Mouse (Mus musculus) embryonic facial prominence, embryonic 15.5 days (tissue): Measurements from ENCODE around the gene Nf1. TPM values are rescaled to one million over a fixed set of nuclear protein-coding genes. Genes with fewer than 3 reads are reported as not detected.
A peak's percentile ranks its signal among the peaks of the same experiment; 100 is the strongest.

ENCODE experiments used
- ATAC-seq: fragments of 200-750 bp; cut with Nextera tagmentation; 2 replicates; pipeline ENCODE4 v1.8.0; 2017; ENCODE audit warnings: low read depth, moderate TSS enrichment; ENCODE audit not compliant: insufficient number of reproducible peaks, low FRiP score, low TSS enrichment
- H3K27ac ChIP-seq: fragments of 300-500 bp; sonication (generic); replicated peaks from 2 replicates; pipeline ENCODE4 v1.5.1; 2015; ENCODE audit warnings: mild to moderate bottlenecking, inconsistent platforms
- H3K27me3 ChIP-seq: fragments of 300-500 bp; sonication (generic); 2 replicates; pipeline ENCODE4 v1.6.1; 2015; ENCODE audit warnings: inconsistent platforms
- H3K36me3 ChIP-seq: fragments of 300-500 bp; sonication (generic); 2 replicates; pipeline ENCODE4 v1.6.1; 2015; ENCODE audit warnings: mild to moderate bottlenecking, inconsistent platforms
- H3K4me1 ChIP-seq: fragments of 300-500 bp; sonication (generic); 2 replicates; pipeline ENCODE4 v1.6.1; 2015; ENCODE audit warnings: inconsistent platforms
- H3K4me2 ChIP-seq: fragments of 300-500 bp; sonication (generic); replicated peaks from 2 replicates; pipeline ENCODE4 v1.6.1; 2015; ENCODE audit warnings: mild to moderate bottlenecking, inconsistent platforms
- H3K4me3 ChIP-seq: fragments of 300-500 bp; sonication (generic); replicated peaks from 2 replicates; pipeline ENCODE4 v1.5.1; 2015; ENCODE audit warnings: mild to moderate bottlenecking, inconsistent platforms
- H3K9ac ChIP-seq: fragments of 300-500 bp; sonication (generic); 2 replicates; pipeline ENCODE4 v1.6.1; 2015; ENCODE audit warnings: inconsistent platforms
- H3K9me3 ChIP-seq: fragments of 300-500 bp; sonication (generic); replicated peaks from 2 replicates; pipeline ENCODE4 v1.6.1; 2016; ENCODE audit warnings: inconsistent platforms
- WGBS: fragments of 180-500 bp; shearing (Covaris S2); methylation state at CpG from one replicate; pipeline ENCODE4 v1.1.7; 2015; 5-methylcytosine and 5-hydroxymethylcytosine counted together
- polyA plus RNA-seq: library from polyadenylated mRNA; unstranded; fragments of >200 nt; fragmentation: Nextera tagmentation; extraction: Ambion mirVana; gene quantifications from 2 replicates; pipeline ENCODE4 v1.2.1, GENCODE M21; 2015

Nf1 gene
- polyA plus RNA-seq, 1 experiment from 2014 or later = 6.4 TPM

DNA sequence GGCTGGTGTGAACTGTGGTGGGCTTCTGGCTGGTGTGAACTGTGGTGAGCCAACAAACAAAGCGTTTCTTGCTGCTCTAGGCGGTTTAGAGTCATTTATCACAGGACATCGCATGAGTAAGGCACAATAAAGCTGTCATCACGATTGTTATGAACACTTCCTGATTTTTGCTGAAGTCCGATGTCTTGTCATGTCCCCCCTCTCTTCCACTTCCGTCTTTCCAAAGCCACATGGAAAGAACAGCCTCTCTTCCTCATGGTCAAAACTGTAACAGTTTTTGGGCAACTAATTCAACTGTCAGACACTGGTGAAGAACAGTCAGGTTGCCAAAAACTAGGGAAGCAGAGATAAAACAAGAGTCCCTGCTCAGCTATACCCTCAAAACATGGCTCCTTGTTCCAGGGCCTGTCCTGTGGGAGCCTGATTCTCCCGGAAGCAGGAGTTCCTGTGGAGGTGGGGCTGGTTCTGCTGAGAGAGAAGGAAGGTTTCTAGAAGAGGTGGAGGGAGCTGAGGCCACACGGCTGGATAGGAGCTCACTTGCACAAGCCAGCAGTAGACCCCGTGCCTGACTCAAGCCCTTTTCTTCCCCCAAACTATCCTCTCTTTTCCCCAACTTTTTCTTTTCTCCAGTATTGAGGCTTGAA lies 33.7 kb upstream of the Nf1 start:
- ATAC-seq = no peak
- WGBS = 70% methylated on average over 9 of the region's 9 CpGs
- no peak overlapping the region for H3K4me3 ChIP-seq
- no peaks in the 10 kb centered on the region for H3K36me3 ChIP-seq
- H3K27me3 ChIP-seq = no peaks in the 10 kb centered on the region
- no peak overlapping the region; the same call in 1 of the 2 replicates for H3K4me2 ChIP-seq
- H3K9ac ChIP-seq = no peak overlapping the region
- peak overlapping the region; percentile 89 for H3K27ac ChIP-seq
- H3K4me1 ChIP-seq = peaks cover 20% of the 10 kb centered on the region
- no peaks in the 10 kb centered on the region for H3K9me3 ChIP-seq

DNA sequence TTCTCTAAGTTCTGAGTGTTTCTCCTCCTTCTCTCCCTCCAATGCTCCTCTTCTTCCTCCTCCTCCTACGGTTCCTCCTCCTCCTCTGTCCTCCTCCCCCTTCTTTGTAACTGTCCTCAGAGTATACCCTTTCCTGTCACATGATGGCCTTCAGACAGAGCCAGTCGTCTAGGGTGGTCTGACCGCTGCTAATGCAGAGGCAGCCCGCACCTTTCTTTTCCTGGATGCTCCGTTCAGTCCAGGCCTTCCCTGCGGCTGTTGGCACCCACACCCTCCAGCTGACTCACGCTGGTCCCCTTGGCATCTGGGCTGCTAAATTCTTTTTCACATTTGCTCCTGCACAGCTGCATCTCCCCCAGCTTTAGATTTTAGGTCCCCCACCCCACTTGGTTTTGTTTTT lies 33.0 kb upstream of the Nf1 start:
- no peaks in the 10 kb centered on the region for H3K36me3 ChIP-seq
- peak overlapping the region; percentile 31; the same call in 1 of the 2 replicates for H3K4me2 ChIP-seq
- no peaks in the 10 kb centered on the region for H3K9me3 ChIP-seq
- ATAC-seq = peak; percentile 86
- H3K27me3 ChIP-seq = no peaks in the 10 kb centered on the region
- peak overlapping the region; percentile 89 for H3K27ac ChIP-seq
- peaks cover 20% of the 10 kb centered on the region for H3K4me1 ChIP-seq
- WGBS = 10% methylated on average over 7 of the region's 7 CpGs
- no peak overlapping the region for H3K4me3 ChIP-seq
- no peak overlapping the region for H3K9ac ChIP-seq

DNA sequence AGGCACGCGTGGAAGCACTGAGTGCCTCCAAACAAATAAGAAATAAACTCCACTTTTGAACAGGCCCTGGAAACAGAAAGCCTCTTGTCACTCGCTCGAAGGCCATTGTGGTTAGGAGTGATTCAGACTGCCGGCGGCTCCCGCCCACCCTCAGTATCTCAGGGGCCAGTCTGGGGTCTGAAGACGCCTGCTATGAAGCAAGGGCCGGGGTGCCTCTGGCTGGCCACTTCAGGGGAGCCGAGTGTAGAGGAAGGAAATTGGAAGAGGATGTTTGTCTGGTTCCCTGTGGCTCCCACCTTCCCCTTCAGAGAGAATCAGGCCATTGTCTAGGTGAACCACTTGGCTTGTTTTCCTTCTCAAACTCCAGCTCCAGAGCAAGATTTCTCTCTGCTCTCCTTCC lies 32.5 kb upstream of the Nf1 start:
- WGBS = 9% methylated on average over 10 of the region's 10 CpGs
- peak overlapping the region; percentile 89 for H3K27ac ChIP-seq
- H3K9me3 ChIP-seq = no peaks in the 10 kb centered on the region
- no peak overlapping the region for H3K4me3 ChIP-seq
- H3K27me3 ChIP-seq = no peaks in the 10 kb centered on the region
- ATAC-seq = peak; percentile 64
- H3K36me3 ChIP-seq = no peaks in the 10 kb centered on the region
- H3K4me1 ChIP-seq = peaks cover 20% of the 10 kb centered on the region
- no peak overlapping the region for H3K9ac ChIP-seq
- H3K4me2 ChIP-seq = peak overlapping the region; percentile 31; the same call in 1 of the 2 replicates

DNA sequence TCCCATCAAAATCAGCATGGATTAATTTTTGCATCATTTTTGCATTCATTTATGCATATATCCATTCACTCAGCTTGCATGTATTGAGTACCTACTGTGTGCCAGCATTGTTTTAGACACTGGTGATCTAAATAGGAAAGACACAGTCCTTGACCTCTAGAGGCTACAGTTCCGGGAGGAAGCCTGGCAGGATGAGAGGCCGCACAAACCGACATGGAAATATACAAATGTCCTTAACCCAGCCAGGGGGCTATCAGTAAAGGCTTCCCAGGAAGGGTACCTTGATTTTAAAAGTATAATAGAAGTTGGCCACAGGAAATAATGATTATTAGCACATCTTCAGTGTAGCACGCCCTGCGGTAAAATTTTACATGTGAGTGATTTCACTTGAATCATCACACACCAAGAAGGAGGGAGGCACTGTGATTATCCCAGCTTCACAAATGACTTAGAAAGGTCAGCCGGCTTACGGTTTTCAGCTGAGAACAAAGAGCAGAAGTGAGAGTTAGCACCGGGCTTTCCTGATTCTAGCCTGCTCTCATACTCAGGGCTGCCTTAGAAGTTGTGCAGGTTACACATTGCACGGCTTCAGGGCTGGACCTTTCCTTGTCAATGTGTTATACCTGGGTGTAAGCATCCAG lies 31.8 kb upstream of the Nf1 start:
- Histone ChIP-seq H3K4me2 (no peak overlapping the region), H3K4me3 (no peak overlapping the region), H3K27ac (peak overlapping the region; percentile 89), H3K27me3 (no peaks in the 10 kb centered on the region), H3K36me3 (no peaks in the 10 kb centered on the region), H3K4me1 (peaks cover 20% of the 10 kb centered on the region), H3K9ac (no peak overlapping the region), H3K9me3 (no peaks in the 10 kb centered on the region)
- WGBS = 53% methylated on average over 9 of the region's 9 CpGs
- no peak for ATAC-seq

DNA sequence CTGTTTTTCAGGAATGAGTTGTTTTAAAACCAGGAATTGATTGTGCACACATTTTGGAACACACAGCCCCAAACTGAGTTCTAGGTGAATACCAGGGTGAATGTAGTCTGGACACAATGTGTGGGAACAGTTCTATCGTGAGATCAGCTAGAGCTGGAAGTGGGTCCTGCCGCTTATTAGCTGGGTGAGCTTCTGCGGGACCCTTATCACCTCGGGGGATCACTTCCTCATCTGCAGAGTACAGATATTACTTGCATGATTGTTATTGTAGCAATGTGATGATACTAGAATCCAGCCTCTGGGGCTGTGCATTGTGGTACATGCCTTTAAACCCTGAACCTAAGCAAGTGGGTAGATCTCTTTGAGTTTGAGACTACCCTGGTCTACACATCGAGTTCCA lies 29.0 kb upstream of the Nf1 start:
- H3K9ac ChIP-seq = no peak overlapping the region
- no peaks in the 10 kb centered on the region for H3K27me3 ChIP-seq
- WGBS = 76% methylated on average over 5 of the region's 5 CpGs
- no peak for ATAC-seq
- H3K9me3 ChIP-seq = no peaks in the 10 kb centered on the region
- H3K27ac ChIP-seq = no peak overlapping the region
- H3K4me2 ChIP-seq = no peak overlapping the region
- peaks cover 20% of the 10 kb centered on the region for H3K4me1 ChIP-seq
- no peak overlapping the region for H3K4me3 ChIP-seq
- no peaks in the 10 kb centered on the region for H3K36me3 ChIP-seq

DNA sequence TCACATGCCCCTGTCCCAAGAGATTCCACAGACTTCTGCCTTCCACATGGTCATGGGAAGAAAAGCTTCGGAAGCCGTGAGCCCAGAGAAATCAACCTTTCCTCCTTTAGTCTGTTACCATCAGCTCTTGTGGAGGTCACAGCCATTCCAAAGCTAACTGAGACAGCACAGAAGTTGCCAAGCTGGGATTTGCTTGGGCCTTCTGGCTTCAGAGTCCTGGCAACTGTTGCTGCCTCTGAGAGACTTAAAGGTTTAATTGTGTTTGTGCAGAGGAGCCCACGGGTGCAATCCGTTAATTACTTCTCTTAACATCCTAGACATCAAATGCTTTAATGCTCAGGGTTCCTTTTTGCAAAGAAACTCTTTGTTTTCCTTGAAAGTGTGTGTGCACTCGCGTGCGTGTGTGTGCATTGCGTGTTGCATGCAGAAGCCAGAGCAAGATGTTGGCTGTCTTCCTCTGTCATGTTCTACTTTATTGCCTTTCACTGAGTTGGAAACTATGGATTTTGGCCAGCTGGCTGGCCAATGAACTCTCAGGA lies 22.6 kb upstream of the Nf1 start:
- Histone ChIP-seq H3K27ac (no peak overlapping the region), H3K9ac (no peak overlapping the region), H3K4me1 (no peaks in the 10 kb centered on the region), H3K27me3 (no peaks in the 10 kb centered on the region), H3K4me3 (no peak overlapping the region), H3K36me3 (no peaks in the 10 kb centered on the region), H3K9me3 (no peaks in the 10 kb centered on the region), H3K4me2 (no peak overlapping the region)
- ATAC-seq = no peak
- WGBS = 74% methylated on average over 8 of the region's 8 CpGs

DNA sequence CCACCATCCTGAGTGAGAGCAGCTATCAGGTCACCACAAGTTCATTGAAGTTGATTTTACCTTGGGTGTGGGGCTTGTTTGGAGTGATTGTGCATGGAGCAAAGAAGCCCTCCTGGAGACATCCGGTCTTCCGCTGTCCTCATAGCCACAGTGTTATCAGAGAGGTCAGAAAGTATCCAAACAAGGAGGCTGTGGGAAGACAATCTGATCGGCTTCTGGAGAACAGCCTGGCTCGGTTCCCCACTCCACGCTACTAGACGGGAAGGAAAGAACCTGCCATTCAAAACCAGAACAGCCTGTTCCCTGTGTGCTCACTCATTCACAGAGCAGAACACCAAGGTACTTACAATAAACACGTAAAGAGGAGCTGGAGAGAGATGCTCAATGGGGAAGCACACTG lies 19.7 kb upstream of the Nf1 start:
- H3K36me3 ChIP-seq = no peaks in the 10 kb centered on the region
- no peak for ATAC-seq
- no peaks in the 10 kb centered on the region for H3K9me3 ChIP-seq
- H3K4me1 ChIP-seq = peaks cover 7% of the 10 kb centered on the region; the same call in 1 of the 2 replicates
- H3K4me2 ChIP-seq = no peak overlapping the region
- 76% methylated on average over 7 of the region's 7 CpGs for WGBS
- no peak overlapping the region for H3K27ac ChIP-seq
- no peak overlapping the region for H3K4me3 ChIP-seq
- no peak overlapping the region for H3K9ac ChIP-seq
- H3K27me3 ChIP-seq = no peaks in the 10 kb centered on the region

DNA sequence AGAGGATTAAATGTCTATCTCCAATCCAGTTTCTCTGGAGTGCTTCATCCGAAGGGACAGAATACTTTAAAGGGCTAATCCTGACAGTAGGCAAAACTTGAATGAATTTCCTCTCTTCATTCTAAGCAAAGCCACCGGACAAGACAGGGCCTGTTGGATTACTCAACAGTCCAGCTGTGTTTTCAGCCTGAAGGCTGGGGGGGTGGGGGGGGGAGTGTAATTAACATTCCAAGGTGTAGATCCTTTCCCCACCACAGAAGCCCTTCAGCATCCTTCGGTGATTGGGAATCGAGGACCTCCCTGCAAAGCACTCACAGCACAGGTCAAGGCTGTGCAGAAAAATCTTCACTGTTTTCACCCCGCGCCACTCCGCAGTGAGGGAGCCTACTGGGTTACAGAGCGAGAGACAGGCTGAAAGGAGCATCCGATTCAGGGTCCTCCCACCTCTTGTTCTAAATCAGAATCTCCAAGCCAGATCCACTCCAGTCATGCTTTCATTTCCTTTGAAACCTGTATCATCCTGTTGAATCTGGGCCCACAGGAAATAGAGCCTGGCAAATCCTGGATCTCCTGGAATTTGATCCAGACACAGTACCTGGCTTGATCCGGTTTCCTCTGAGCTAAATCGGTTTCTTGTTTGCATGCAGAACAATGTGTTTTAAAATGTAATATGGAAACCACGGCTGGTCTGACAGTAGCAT lies 15.4 kb upstream of the Nf1 start:
- Histone ChIP-seq H3K27me3 (no peaks in the 10 kb centered on the region), H3K27ac (peak overlapping the region; percentile 68), H3K9ac (no peak overlapping the region), H3K4me2 (no peak overlapping the region; the same call in 1 of the 2 replicates), H3K4me1 (peaks cover 7% of the 10 kb centered on the region; the same call in 1 of the 2 replicates), H3K9me3 (no peaks in the 10 kb centered on the region), H3K36me3 (no peaks in the 10 kb centered on the region), H3K4me3 (no peak overlapping the region)
- ATAC-seq = no peak
- WGBS = 21% methylated on average over 12 of the region's 12 CpGs

DNA sequence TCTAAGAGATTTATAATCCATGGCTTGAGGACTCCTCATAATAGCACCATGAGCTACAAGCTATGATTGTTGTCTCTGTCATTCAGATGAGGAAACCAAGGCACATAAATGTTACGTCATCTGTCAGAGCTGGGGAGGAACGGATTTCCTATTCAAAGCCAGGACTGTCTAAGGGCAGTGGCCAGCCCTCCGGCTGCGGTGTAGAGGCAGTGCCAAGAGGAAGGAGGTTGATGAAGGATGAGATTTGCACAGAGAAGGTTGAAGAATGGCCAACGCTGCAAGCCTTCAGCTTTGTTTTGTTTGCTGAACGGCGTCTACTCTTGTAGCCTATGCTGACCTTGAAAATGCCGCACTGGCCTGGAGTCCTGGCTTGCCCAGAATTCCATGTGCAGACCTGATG lies 13.8 kb upstream of the Nf1 start:
- Histone ChIP-seq H3K4me1 (peaks cover 7% of the 10 kb centered on the region; the same call in 1 of the 2 replicates), H3K9me3 (no peaks in the 10 kb centered on the region), H3K27ac (no peak overlapping the region), H3K27me3 (no peaks in the 10 kb centered on the region), H3K4me3 (no peak overlapping the region), H3K4me2 (no peak overlapping the region), H3K9ac (no peak overlapping the region), H3K36me3 (no peaks in the 10 kb centered on the region)
- ATAC-seq = no peak
- WGBS = 86% methylated on average over 8 of the region's 8 CpGs

DNA sequence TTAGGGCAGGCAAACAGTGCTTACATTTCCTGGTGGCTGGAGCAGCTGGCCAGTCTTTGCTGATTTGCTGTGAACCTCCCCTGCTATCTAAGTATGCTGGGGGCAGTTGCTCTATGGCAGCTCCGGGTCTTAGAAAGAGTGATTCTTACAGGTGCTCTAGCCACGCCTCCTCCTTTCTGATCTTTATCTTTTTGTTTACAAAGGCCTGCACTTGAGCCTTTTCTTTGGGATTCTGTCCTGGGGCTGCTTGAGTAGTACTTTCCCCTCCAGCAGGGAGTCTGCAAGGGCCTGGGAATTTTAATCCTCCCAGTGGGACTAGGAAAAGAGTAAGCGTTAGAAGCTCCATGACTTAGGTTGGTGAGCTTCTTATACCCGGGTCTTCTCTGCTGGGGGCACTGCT lies 12.4 kb upstream of the Nf1 start:
- Histone ChIP-seq H3K36me3 (no peaks in the 10 kb centered on the region), H3K27ac (no peak overlapping the region), H3K27me3 (no peaks in the 10 kb centered on the region), H3K4me2 (no peak overlapping the region), H3K9me3 (no peaks in the 10 kb centered on the region), H3K4me1 (peaks cover 7% of the 10 kb centered on the region; the same call in 1 of the 2 replicates), H3K9ac (no peak overlapping the region), H3K4me3 (no peak overlapping the region)
- no peak for ATAC-seq
- 27% methylated on average over 4 of the region's 4 CpGs for WGBS

DNA sequence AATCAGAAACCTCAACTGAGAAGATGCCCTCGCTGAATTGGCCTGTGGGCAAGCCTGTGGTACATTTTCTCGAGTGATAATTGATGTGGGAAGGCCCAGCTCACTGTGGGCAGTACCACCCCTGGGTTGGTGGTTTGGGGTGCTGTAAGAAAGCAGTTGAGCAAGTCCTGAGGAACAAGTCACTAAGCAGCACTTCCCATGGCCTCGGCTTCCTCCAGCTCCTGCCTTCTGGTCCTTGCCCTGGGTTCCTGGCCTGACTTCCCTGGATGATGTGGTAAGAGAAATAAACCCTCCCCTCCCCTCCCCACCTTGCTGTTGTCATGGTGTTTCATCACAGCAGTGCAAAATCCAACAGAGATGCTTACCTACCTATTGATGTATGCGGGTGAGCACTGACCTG lies 11.4 kb upstream of the Nf1 start:
- 85% methylated on average over 4 of the region's 4 CpGs for WGBS
- H3K4me1 ChIP-seq = peaks cover 7% of the 10 kb centered on the region; the same call in 1 of the 2 replicates
- ATAC-seq = no peak

More for the DNA sequence above, 11.4 kb upstream of the Nf1 start:
- Histone ChIP-seq H3K9ac (no peak overlapping the region), H3K36me3 (no peaks in the 10 kb centered on the region), H3K27ac (no peak overlapping the region), H3K4me2 (no peak overlapping the region), H3K9me3 (no peaks in the 10 kb centered on the region), H3K27me3 (no peaks in the 10 kb centered on the region), H3K4me3 (no peak overlapping the region)
